Mouse (Mus musculus) gastrocnemius, postnatal 10 days (tissue): ENCODE measurements around the gene Exoc6b. TPM values are rescaled to one million over a fixed set of nuclear protein-coding genes. Genes with fewer than 3 reads are reported as not detected.
"Not testable (repeated sequence)": the region's sequence is repeated elsewhere in the genome, so short reads cannot be mapped to it uniquely, and the experiment has no call there.

Experiments
- DNase-seq: peaks from one replicate; pipeline ENCODE4 v3.0.0; 2021; ENCODE audit warnings: mixed read lengths
- long read RNA-seq, 2 experiments: library from polyadenylated mRNA; stranded (forward); transcript quantifications; one replicate each; pipeline ENCODE4 v2.0.0; 2021
- total RNA-seq, 2 experiments: library from RNA; stranded (reverse); gene quantifications; 2 replicates each; pipeline ENCODE4 v1.2.3; 2021

The Exoc6b gene
- 10 to 100 TPM; 16.2 to 18.4 TPM for total RNA-seq
- long read RNA-seq, experiment 1, full-length matches to known transcripts: 4 of 11 reads
- long read RNA-seq, experiment 1, partial matches to known transcripts: 4 of 11 reads
- long read RNA-seq, experiment 1, other reads (novel, unspliced or antisense): 3 of 11 reads
- long read RNA-seq, experiment 2, full-length matches to known transcripts: 3 of 7 reads
- long read RNA-seq, experiment 2, partial matches to known transcripts: 1 of 7 reads
- long read RNA-seq, experiment 2, other reads (novel, unspliced or antisense): 3 of 7 reads

- DNase-seq: peak; percentile 91
Measured at GRCm38 (mm10) chr6:85069023-85069985, at the start of gene Exoc6b. Gene Exoc6b, minus strand, starts transcription at chr6:85069513.

GRCm38 (mm10) chr6:85117545-85118511 lies 48.5 kb upstream of the Exoc6b start:
- DNase-seq: not testable (repeated sequence)

GRCm38 (mm10) chr6:85105033-85105615 lies 35.8 kb upstream of the Exoc6b start:
- DNase-seq: no peak

- DNase-seq: no peak
Measured at GRCm38 (mm10) chr6:85103321-85103720, 34.0 kb upstream of the Exoc6b start.

GRCm38 (mm10) chr6:85096441-85096840 lies 27.1 kb upstream of the Exoc6b start:
- DNase-seq: no peak

GRCm38 (mm10) chr6:85087425-85087824 lies 18.1 kb upstream of the Exoc6b start:
- no peak for DNase-seq

- no peak for DNase-seq
Measured at GRCm38 (mm10) chr6:85086645-85087044, 17.3 kb upstream of the Exoc6b start.

- DNase-seq: not testable (repeated sequence)
Measured at GRCm38 (mm10) chr6:85076179-85076720, 6.9 kb upstream of the Exoc6b start.

- no peak for DNase-seq
Measured at GRCm38 (mm10) chr6:85074996-85075395, 5.7 kb upstream of the Exoc6b start.

GRCm38 (mm10) chr6:85068322-85069022 lies 841 bp downstream of the Exoc6b start:
- DNase-seq: no peak

GRCm38 (mm10) chr6:85057641-85058040 lies 11.7 kb downstream of the Exoc6b start:
- DNase-seq: no peak

- DNase-seq: no peak
Measured at GRCm38 (mm10) chr6:85051109-85051508, 18.2 kb downstream of the Exoc6b start.

- no peak for DNase-seq
Measured at GRCm38 (mm10) chr6:85046531-85046930, 22.8 kb downstream of the Exoc6b start.

GRCm38 (mm10) chr6:85044621-85045152 lies 24.6 kb downstream of the Exoc6b start:
- DNase-seq: no peak

- peak; percentile 33 for DNase-seq
Measured at GRCm38 (mm10) chr6:85037677-85038076, 31.6 kb downstream of the Exoc6b start.

GRCm38 (mm10) chr6:85029671-85030070 lies 39.6 kb downstream of the Exoc6b start:
- DNase-seq: no peak

GRCm38 (mm10) chr6:85024403-85024802 lies 44.9 kb downstream of the Exoc6b start:
- DNase-seq: no peak

- DNase-seq: no peak
Measured at GRCm38 (mm10) chr6:85017011-85017410, 52.3 kb downstream of the Exoc6b start.

- no peak for DNase-seq
Measured at GRCm38 (mm10) chr6:85013906-85014305, 55.4 kb downstream of the Exoc6b start.

- no peak for DNase-seq
Measured at GRCm38 (mm10) chr6:85010397-85010796, 58.9 kb downstream of the Exoc6b start.
